Mouse (Mus musculus): ENCODE measurements around the gene Zfp39. TPM values are rescaled to one million over a fixed set of nuclear protein-coding genes. Genes with fewer than 3 reads are reported as not detected.

Gene Zfp39
- polyA plus RNA-seq (2015; fragmentation: Nextera tagmentation; extraction: Ambion mirVana), result 6.1 and 8.1 TPM in 2 replicates

- peak; percentile 99 for ATAC-seq
- Histone ChIP-seq H3K4me2 (ENCODE audit: low read length) (peak within 1 kb of the TSS; percentile 87), H3K4me3 (ENCODE audit: low read length) (peak within 1 kb of the TSS; percentile 79), H3K36me3 (ENCODE audit: control insufficient read depth, insufficient read depth, low read length) (peaks cover 6% of the 10 kb centered on the region; the same call in 1 of the 2 replicates), H3K9me3 (ENCODE audit: control insufficient read depth, low read length) (no peaks in the 10 kb centered on the region), H3K27me3 (replicated peaks; ENCODE audit: control insufficient read depth, insufficient read depth, low read length) (no peaks in the 10 kb centered on the region), H3K27ac (ENCODE audit: low read depth, low read length) (peak within 1 kb of the TSS; percentile 91), H3K4me1 (ENCODE audit: control insufficient read depth, insufficient read depth, low read depth, low read length) (peaks cover 9% of the 10 kb centered on the region), H3K9ac (ENCODE audit: low read depth, low read length) (peak within 1 kb of the TSS; percentile 87)
- WGBS, result under 1% methylated on average over 39 of the region's 40 CpGs
These were observed at the start of gene Zfp39 for GRCm38 (mm10) chr11:58903511-58904409. Gene Zfp39, minus strand, starts transcription at chr11:58904225.

DNA sequence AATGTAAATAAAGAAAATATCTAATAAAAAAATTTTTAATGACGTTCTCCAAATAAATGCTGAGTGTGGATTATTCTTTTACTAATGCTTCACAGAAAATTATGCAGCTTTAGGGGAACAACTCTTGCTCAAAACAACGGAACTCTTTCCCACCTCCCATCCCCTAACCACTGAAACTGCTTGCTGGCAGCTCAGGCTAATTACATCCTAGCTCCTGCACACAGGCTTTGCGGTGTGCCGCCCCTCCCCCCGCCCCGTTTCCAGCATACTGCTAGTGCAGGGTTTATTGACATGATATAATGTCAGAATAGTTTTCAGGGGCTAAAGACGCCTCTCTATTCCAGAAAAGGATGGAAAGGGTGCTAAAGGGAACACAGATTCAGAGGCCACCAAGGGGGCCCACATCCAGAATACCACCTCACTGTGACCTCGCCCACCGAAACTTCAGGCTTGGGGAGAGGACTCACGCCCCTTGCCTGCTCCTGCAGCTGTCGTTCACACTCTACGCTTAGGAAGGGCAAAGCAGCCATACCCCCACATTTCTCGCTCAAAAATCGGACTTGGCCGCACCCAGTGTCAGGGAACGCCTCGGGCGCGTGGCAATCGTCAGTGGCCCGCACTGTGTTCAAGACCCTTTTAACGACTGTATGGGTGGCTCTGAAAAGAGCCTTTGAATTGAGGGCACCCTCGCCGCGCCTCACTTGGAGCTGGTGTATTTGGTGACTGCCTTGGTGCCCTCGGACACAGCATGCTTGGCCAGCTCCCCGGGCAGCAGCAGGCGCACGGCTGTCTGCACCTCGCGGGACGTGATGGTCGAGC lies 49.5 kb upstream of the Zfp39 start:
- Histone ChIP-seq H3K27me3 (replicated peaks; ENCODE audit: control insufficient read depth, insufficient read depth, low read length) (no peaks in the 10 kb centered on the region), H3K4me2 (ENCODE audit: low read length) (peak overlapping the region; percentile 95), H3K4me1 (ENCODE audit: control insufficient read depth, insufficient read depth, low read depth, low read length) (peaks cover 39% of the 10 kb centered on the region), H3K27ac (ENCODE audit: low read depth, low read length) (peak overlapping the region; percentile 99), H3K9ac (ENCODE audit: low read depth, low read length) (peak overlapping the region; percentile 86), H3K9me3 (ENCODE audit: control insufficient read depth, low read length) (no peaks in the 10 kb centered on the region), H3K36me3 (ENCODE audit: control insufficient read depth, insufficient read depth, low read length) (no peaks in the 10 kb centered on the region; the same call in 1 of the 2 replicates), H3K4me3 (ENCODE audit: low read length) (peak overlapping the region; percentile 57)
- ATAC-seq, result peak; percentile 26
- whole genome bisulfite sequencing, result under 1% methylated on average over 32 of the region's 33 CpGs

DNA sequence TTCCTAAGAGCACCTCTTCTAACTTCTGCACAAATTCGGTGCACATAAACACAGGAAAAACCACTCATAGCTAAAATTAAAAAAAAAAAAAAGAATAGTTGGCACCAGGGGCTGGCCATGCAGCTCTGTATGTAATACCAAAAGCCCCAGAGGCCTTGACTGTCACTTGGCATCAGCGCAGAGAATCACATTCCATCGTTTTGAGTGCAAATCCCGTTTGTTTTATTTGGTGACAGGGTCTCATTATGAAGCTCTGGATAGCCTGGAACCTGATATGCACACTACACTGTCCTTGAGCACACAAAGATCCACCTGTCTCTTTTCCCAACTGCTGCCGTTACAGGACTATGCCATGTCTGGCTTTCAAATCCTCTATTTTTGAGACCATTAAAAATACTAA lies 47.2 kb upstream of the Zfp39 start:
- no peak overlapping the region; the same call in 1 of the 2 replicates for H3K4me3 ChIP-seq (ENCODE audit: low read length)
- WGBS, result 44% methylated on average over 5 of the region's 5 CpGs

DNA sequence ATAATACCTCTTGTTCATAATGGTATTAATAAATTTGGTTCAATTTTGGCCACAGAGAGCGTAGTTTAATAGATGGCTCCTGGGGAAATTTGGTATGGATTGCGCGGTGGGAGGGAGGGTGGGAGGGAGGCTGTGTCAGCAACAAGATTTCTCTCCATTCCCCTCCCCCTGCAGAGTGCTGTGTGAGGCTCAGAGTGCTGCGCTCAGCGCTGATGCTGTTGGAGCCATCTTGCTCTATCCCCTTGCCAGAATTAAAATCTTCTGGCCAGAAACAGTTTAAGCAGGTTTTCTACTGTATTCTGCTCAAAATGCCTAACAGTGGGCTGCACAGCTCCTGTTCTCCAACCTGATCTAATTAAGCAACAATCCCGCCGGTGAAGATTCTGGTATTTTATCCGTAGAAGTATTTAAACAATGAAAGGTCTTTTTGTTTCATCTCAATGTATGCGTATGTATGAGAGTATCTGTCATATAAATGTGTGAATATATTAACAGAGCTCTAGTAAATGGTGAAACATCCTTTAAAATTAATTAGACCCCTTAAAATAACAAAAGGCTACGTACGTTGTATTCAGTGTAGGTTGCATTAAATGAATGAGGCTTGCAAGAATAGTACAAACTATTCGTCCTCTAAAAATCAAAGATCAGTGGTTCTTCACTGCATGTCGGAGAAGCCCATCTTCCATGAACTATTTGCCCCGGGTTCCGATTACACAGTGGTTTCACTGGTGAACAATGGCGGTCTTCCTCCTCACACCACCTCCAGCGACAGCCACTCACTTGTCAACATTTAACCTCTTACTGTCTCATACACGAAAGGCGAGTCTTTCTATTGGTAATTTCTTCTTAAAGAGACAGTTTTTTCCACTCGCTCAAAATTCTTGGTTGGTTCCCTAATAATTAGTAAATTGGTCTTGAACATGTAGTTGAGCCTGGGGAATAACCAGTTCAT lies 45.7 kb upstream of the Zfp39 start:
- peak overlapping the region; percentile 57 for H3K4me3 ChIP-seq (ENCODE audit: low read length)
- H3K36me3 ChIP-seq (ENCODE audit: control insufficient read depth, insufficient read depth, low read length), result no peaks in the 10 kb centered on the region
- peak; percentile 43 for ATAC-seq
- peak overlapping the region; percentile 96 for H3K27ac ChIP-seq (ENCODE audit: low read depth, low read length)
- H3K4me2 ChIP-seq (ENCODE audit: low read length), result peak overlapping the region; percentile 68
- peaks cover 20% of the 10 kb centered on the region for H3K4me1 ChIP-seq (ENCODE audit: control insufficient read depth, insufficient read depth, low read depth, low read length)
- no peaks in the 10 kb centered on the region for H3K9me3 ChIP-seq (ENCODE audit: control insufficient read depth, low read length)
- no peaks in the 10 kb centered on the region for H3K27me3 ChIP-seq (replicated peaks; ENCODE audit: control insufficient read depth, insufficient read depth, low read length)
- WGBS, result 3% methylated on average over 20 of the region's 20 CpGs
- peak overlapping the region; percentile 80 for H3K9ac ChIP-seq (ENCODE audit: low read depth, low read length)

More for the DNA sequence above, 47.2 kb upstream of the Zfp39 start:
- H3K4me2 ChIP-seq (ENCODE audit: low read length), result peak overlapping the region; percentile 68
- no peaks in the 10 kb centered on the region for H3K36me3 ChIP-seq (ENCODE audit: control insufficient read depth, insufficient read depth, low read length)
- no peaks in the 10 kb centered on the region for H3K9me3 ChIP-seq (ENCODE audit: control insufficient read depth, low read length)
- H3K9ac ChIP-seq (ENCODE audit: low read depth, low read length), result no peak overlapping the region
- peak overlapping the region; percentile 96 for H3K27ac ChIP-seq (ENCODE audit: low read depth, low read length)
- H3K4me1 ChIP-seq (ENCODE audit: control insufficient read depth, insufficient read depth, low read depth, low read length), result peaks cover 21% of the 10 kb centered on the region
- H3K27me3 ChIP-seq (replicated peaks; ENCODE audit: control insufficient read depth, insufficient read depth, low read length), result no peaks in the 10 kb centered on the region
- no peak for ATAC-seq

DNA sequence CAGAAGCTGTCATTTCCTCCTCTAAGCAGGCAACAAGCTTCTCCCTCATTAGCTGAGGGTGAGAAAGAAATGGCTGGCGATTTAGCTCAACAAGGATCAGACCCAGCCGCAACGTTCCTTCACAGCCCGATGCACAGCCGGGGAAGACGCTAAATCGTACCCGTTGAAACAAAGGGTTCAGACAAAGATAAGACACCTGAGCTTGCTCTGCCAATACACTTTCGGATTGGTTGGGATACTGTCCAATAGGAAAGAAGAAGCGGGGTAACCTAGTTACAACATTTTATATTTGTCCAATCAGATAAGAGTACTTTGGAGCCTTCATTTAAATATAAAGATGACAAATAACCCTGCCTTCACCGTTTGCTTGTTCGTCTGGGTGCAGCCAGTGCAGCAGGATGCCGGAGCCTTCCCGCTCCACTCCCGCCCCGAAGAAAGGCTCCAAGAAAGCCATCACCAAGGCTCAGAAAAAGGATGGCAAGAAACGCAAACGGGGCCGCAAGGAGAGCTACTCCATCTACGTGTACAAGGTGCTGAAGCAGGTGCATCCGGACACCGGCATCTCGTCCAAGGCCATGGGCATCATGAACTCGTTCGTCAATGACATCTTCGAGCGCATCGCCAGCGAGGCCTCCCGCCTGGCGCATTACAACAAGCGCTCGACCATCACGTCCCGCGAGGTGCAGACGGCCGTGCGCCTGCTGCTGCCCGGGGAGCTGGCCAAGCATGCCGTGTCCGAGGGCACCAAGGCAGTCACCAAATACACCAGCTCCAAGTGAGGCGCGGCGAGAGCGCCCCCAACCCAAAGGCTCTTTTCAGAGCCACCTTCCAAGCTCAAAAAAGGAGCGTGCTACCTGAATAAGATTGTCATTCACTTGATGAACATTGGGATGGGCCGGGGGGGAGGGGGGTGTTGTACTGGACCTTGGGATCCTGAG lies 44.8 kb upstream of the Zfp39 start, which contains the start of gene Hist3h2ba:
TSS of gene Hist3h2ba (plus strand) at position 379 of the 938 bp plus-strand sequence.
- Histone ChIP-seq H3K27me3 (replicated peaks; ENCODE audit: control insufficient read depth, insufficient read depth, low read length) (no peaks in the 10 kb centered on the region), H3K27ac (ENCODE audit: low read depth, low read length) (peak within 1 kb of the TSS; percentile 96), H3K4me1 (ENCODE audit: control insufficient read depth, insufficient read depth, low read depth, low read length) (peaks cover 20% of the 10 kb centered on the region), H3K4me2 (ENCODE audit: low read length) (peak within 1 kb of the TSS; percentile 68), H3K4me3 (ENCODE audit: low read length) (peak within 1 kb of the TSS; percentile 57), H3K9me3 (ENCODE audit: control insufficient read depth, low read length) (no peaks in the 10 kb centered on the region), H3K9ac (ENCODE audit: low read depth, low read length) (peak within 1 kb of the TSS; percentile 80), H3K36me3 (ENCODE audit: control insufficient read depth, insufficient read depth, low read length) (no peaks in the 10 kb centered on the region)
- peak; percentile 93 for ATAC-seq
- WGBS, result 0% methylated on average over 45 of the region's 48 CpGs

- H3K4me3 ChIP-seq (ENCODE audit: low read length), result peak overlapping the region; percentile 57
- 8% methylated on average over 23 of the region's 23 CpGs for WGBS
- peak overlapping the region; percentile 96 for H3K27ac ChIP-seq (ENCODE audit: low read depth, low read length)
- H3K9me3 ChIP-seq (ENCODE audit: control insufficient read depth, low read length), result no peaks in the 10 kb centered on the region
- H3K4me2 ChIP-seq (ENCODE audit: low read length), result peak overlapping the region; percentile 68
- peak overlapping the region; percentile 71 for H3K9ac ChIP-seq (ENCODE audit: low read depth, low read length)
- H3K4me1 ChIP-seq (ENCODE audit: control insufficient read depth, insufficient read depth, low read depth, low read length), result peaks cover 19% of the 10 kb centered on the region
- H3K36me3 ChIP-seq (ENCODE audit: control insufficient read depth, insufficient read depth, low read length), result no peaks in the 10 kb centered on the region
- peak; percentile 72 for ATAC-seq
- H3K27me3 ChIP-seq (replicated peaks; ENCODE audit: control insufficient read depth, insufficient read depth, low read length), result no peaks in the 10 kb centered on the region
These were observed 43.9 kb upstream of the Zfp39 start for GRCm38 (mm10) chr11:58947798-58948528.

DNA sequence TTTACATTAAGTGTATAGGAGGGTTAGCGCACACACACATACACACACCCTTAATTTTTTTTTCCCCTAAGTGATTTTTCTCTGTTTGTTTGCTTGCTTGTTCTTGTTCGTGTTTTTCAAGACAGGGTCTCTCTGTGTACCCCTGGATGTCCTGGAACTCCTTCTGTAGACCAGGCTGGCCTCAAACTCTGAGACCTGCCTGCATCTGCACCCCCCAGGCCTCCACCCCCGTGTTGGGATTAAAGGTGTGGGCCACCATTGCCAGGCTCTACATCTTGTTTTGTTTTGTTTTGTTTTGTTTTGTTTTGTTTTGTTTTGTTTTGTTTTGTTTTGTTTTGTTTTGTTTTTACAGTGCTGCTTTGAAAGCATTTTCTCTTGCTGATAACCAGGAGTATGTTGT lies 43.3 kb upstream of the Zfp39 start:
- Histone ChIP-seq H3K4me1 (ENCODE audit: control insufficient read depth, insufficient read depth, low read depth, low read length) (peaks cover 16% of the 10 kb centered on the region), H3K27ac (ENCODE audit: low read depth, low read length) (peak overlapping the region; percentile 96), H3K9ac (ENCODE audit: low read depth, low read length) (peak overlapping the region; percentile 71; the same call in 1 of the 2 replicates), H3K4me2 (ENCODE audit: low read length) (peak overlapping the region; percentile 68), H3K9me3 (ENCODE audit: control insufficient read depth, low read length) (no peaks in the 10 kb centered on the region), H3K4me3 (ENCODE audit: low read length) (peak overlapping the region; percentile 57), H3K36me3 (ENCODE audit: control insufficient read depth, insufficient read depth, low read length) (no peaks in the 10 kb centered on the region), H3K27me3 (replicated peaks; ENCODE audit: control insufficient read depth, insufficient read depth, low read length) (no peaks in the 10 kb centered on the region)
- WGBS, result 78% methylated on average over 3 of the region's 3 CpGs
- no peak for ATAC-seq

All from hindbrain, embryonic 16.5 days (tissue).